Mouse (Mus musculus): ENCODE data around the gene Dnmt3b.
"Not testable (repeated sequence)": the region's sequence is repeated elsewhere in the genome, so short reads cannot be mapped to it uniquely, and the experiment has no call there.

The Dnmt3b gene

GRCm38 (mm10) chr2:153713227-153713626 lies 64.0 kb downstream of the Dnmt3b start:
- peak; percentile 54 to 74 for DNase-seq

- not testable (repeated sequence) for DNase-seq
Measured at GRCm38 (mm10) chr2:153717861-153718260, 68.6 kb downstream of the Dnmt3b start.

- DNase-seq, result no peak
Measured at GRCm38 (mm10) chr2:153723098-153723497, 73.8 kb downstream of the Dnmt3b start.

- DNase-seq, result no peak
Measured at GRCm38 (mm10) chr2:153724424-153724823, 75.2 kb downstream of the Dnmt3b start.

GRCm38 (mm10) chr2:153724871-153725270 lies 75.6 kb downstream of the Dnmt3b start:
- DNase-seq, result no peak

- no peak for DNase-seq
Measured at GRCm38 (mm10) chr2:153725291-153725690, 76.0 kb downstream of the Dnmt3b start.

GRCm38 (mm10) chr2:153734033-153734432 lies 84.8 kb downstream of the Dnmt3b start:
- DNase-seq, result no peak

Measured in lung, postnatal 4 days (tissue).